Mouse (Mus musculus) right cerebral cortex, postnatal 4 days (tissue): ENCODE data around the gene Abcd4.

Source experiments
- DNase-seq: peaks from one replicate; pipeline ENCODE4 v3.0.0-alpha.2; 2022

Gene Abcd4

GRCm38 (mm10) chr12:84616977-84617630 is at the start of gene Abcd4:
Gene Abcd4, minus strand, starts transcription at chr12:84617413.
- DNase-seq = peak; percentile 84

- peak; percentile 78 for DNase-seq
Measured at GRCm38 (mm10) chr12:84653912-84654311, 36.7 kb upstream of the Abcd4 start.

- no peak for DNase-seq
Measured at GRCm38 (mm10) chr12:84650234-84650633, 33.0 kb upstream of the Abcd4 start.

GRCm38 (mm10) chr12:84640654-84641053 is 23.4 kb upstream of the Abcd4 start, which contains the start of gene Vrtn:
Gene Vrtn, plus strand, starts transcription at chr12:84641019.
- DNase-seq = no peak

- DNase-seq = no peak
Measured at GRCm38 (mm10) chr12:84640253-84640652, 23.0 kb upstream of the Abcd4 start.

GRCm38 (mm10) chr12:84631867-84632266 is 14.7 kb upstream of the Abcd4 start:
- no peak for DNase-seq

GRCm38 (mm10) chr12:84625116-84625515 is 7.9 kb upstream of the Abcd4 start:
- no peak for DNase-seq

GRCm38 (mm10) chr12:84624601-84625000 is 7.4 kb upstream of the Abcd4 start:
- DNase-seq = no peak

- DNase-seq = no peak
Measured at GRCm38 (mm10) chr12:84620975-84621374, 3.8 kb upstream of the Abcd4 start.

GRCm38 (mm10) chr12:84617663-84618062 is 450 bp upstream of the Abcd4 start:
- DNase-seq = no peak

- no peak for DNase-seq
Measured at GRCm38 (mm10) chr12:84614524-84614923, 2.7 kb downstream of the Abcd4 start.

GRCm38 (mm10) chr12:84614001-84614400 is 3.2 kb downstream of the Abcd4 start:
- no peak for DNase-seq

GRCm38 (mm10) chr12:84612518-84612917 is 4.7 kb downstream of the Abcd4 start:
- DNase-seq = no peak

- DNase-seq = no peak
Measured at GRCm38 (mm10) chr12:84611718-84612117, 5.5 kb downstream of the Abcd4 start.

- peak; percentile 23 for DNase-seq
Measured at GRCm38 (mm10) chr12:84605860-84606259, 11.4 kb downstream of the Abcd4 start.

GRCm38 (mm10) chr12:84604001-84604400 is 13.2 kb downstream of the Abcd4 start:
- DNase-seq = no peak

GRCm38 (mm10) chr12:84598324-84598723 is 18.9 kb downstream of the Abcd4 start:
- DNase-seq = no peak

GRCm38 (mm10) chr12:84589825-84590761 is 27.1 kb downstream of the Abcd4 start:
- DNase-seq = peak; percentile 100

GRCm38 (mm10) chr12:84581285-84581684 is 35.9 kb downstream of the Abcd4 start:
- no peak for DNase-seq

- DNase-seq = no peak
Measured at GRCm38 (mm10) chr12:84578440-84578770, 38.8 kb downstream of the Abcd4 start.

- no peak for DNase-seq
Measured at GRCm38 (mm10) chr12:84577768-84578439, 39.3 kb downstream of the Abcd4 start.

GRCm38 (mm10) chr12:84573094-84573493 is 44.1 kb downstream of the Abcd4 start:
- no peak for DNase-seq

GRCm38 (mm10) chr12:84572341-84572720 is 44.9 kb downstream of the Abcd4 start:
- no peak for DNase-seq
